Mouse (Mus musculus): ENCODE measurements around the gene Sfxn5. TPM values are rescaled to one million over a fixed set of nuclear protein-coding genes. Genes with fewer than 3 reads are reported as not detected.

Gene Sfxn5
- total RNA-seq, 4 experiments from 2014 or later = 16.2 to 27.2 (median 21.0) TPM

DNA sequence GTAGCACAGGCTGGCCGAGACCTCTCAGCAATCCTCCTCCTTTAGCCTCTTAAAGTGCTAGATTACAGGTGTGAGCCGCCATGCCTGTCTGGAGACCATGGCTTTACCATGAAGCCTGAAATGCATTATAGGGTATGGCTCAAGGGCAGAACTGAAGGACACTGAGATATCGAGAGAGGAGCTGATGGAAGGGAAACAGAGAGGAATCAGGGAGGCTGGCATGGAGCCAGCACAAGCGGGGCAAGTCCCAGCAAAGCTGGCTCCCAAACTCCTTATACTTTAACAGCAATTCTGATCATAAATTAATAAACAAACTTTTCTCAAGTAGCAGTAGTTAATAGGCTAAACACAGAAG lies 30.7 kb upstream of the Sfxn5 start:
- no peak for DNase-seq

DNA sequence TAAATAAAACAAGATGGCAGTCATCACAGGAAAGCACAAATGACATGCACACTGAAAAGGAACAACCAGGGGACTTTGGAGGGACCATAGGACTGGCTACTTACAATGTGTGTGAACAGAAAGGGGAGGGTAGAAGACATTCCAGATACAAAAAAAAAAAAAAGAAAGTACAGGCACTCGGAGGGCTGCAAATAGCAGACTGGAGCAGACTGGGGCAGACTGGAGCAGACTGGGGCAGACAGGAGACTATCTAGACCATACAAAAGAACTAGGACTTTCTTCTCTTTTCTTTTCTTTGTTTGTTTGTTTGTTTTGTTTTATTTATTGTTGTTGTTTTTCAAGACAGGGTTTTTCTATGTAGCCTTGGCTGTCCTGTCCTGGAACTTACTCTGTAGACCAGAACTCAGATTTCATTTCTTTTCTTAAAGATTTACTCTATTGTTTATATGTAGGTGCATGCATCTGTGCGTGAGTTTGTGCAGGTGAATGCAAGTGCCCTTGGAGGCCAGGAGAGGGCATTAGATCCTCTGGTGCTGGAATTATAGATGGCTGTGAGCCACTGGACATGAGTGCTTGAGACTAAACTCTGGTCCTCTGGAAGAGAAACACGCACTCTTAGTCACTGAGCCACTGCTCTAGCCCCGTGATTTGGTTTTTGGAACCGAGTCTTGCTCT lies 30.1 kb upstream of the Sfxn5 start:
- DNase-seq = no peak

DNA sequence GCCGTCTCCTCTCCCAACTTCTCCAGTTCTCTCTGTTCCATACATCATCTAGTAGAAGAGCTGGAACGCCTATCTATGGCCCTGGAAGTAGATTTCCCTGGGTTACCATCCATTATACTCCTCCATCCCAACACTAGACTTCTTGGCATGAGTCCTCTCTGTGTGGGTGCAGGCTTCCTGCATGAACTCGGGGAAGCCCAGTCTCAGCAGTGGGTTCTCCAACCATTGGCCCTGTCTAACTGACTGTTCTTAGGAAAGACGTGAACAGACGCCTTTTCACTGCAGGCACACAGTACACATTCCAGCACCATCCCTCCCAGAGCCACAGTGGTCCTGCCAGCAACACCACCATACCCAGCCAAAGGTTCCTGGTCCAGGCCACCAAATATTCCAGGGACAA lies 29.4 kb upstream of the Sfxn5 start:
- DNase-seq = no peak

DNA sequence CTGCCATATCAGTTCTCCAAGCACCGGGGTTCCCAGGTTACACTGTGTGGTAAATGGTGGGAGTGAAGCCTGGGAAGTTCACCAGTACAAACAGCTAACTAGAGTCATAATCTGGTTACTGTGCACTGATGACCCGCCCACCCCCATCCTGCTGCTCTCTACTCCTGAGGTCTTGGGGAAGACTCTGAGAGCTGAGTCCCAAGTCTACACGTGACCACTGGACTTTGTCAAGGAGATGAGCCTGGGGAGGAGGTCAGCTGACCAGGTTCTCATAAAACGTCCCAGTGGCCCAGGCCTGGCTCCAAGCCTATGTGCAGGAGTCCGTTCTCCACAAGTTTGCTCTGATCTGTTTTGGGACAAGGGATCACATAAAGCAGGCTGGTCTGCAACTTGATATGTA lies 27.1 kb upstream of the Sfxn5 start:
- no peak for DNase-seq

DNA sequence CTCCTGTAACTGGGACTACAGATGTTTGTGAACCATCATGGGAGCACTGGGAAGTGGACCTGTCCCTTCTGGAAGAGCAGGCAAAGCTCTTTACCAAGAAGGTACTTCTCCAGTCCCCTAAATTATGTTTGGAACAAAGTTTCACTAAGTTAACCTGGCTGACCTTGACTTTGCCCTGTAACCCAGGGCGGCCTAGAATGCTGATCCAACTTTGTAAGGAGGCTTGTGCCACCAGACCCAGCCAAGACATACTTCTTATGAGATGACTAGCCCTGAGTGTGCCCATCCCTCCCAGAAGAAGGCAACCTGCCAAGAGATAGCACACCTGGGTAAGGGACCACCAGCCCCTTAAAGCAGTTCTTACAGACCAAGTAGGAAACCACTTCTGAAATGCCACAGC lies 25.7 kb upstream of the Sfxn5 start:
- no peak for DNase-seq

DNA sequence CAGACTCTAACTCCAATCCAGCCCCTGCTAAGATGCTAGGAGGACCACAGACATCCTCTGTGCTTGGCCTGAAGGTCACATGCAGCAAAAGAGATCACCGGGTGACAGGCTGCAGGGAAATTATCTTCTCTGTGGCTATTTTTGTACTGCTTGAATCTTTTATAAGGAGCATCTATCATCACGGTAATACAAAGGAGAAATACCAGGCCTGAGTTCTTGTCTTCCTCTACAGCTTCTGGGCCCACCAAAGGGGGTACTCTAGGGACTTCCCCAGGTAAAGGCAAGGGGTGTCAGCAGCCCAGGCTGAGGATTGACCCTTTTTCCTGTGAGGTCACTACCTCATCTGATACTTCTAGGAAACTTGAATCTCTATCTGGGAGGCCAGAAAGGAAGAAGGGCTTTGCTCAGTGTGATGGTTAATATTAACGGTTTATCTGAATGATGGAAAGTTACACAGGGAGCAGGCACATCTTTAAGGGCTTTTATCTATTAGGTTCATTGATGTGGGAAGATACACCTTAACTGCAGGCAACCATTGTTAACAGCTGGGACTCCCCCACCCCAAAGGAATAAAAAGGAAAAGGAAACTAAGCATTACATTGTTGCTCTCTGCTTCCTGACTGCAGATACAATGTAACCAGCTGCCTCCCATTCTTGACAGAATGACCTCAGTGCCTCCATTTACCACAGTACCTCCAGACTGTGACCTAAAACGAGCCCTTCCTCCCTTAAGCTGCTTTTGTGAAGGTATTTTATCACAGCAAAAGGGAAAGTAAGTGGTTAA lies 23.7 kb upstream of the Sfxn5 start:
- DNase-seq = no peak

DNA sequence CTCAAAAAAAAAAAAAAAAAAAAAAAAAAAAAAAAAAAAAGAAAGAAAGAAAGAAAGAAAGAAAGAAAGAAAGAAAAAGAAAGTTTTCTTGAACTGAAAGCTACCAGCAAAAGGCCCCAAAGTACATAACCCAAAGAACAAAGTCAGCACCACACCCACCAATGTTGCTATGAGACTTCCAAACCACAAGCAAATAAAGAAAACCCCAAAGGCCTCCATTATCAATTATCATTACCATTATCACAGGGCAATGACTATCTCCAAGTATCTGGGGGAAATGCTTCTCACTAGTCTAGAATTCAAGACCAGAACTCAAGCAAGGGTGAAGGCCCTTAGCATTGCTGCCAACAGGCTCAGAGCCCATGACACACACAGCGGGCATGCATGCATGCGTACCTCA lies 22.5 kb upstream of the Sfxn5 start:
- DNase-seq = no peak

DNA sequence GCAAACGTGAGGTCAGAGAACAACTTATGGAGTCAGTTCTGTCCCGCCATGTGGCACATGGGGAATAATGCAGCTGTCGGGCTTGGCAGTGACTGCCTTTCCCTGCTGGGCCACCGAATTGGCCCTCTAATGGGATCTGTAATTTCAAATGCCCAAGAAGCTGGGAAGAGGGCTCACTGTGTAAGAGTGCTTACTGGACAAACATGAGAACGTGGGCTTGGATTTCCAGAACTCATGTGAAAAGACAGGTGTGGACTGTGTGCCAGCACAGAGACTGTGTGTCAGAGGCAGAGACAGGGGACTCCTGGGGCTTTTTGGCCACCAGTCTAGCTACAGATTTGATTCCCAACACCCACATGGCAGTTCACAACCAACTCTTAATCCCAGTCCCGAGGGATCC lies 21.5 kb upstream of the Sfxn5 start:
- no peak for DNase-seq

DNA sequence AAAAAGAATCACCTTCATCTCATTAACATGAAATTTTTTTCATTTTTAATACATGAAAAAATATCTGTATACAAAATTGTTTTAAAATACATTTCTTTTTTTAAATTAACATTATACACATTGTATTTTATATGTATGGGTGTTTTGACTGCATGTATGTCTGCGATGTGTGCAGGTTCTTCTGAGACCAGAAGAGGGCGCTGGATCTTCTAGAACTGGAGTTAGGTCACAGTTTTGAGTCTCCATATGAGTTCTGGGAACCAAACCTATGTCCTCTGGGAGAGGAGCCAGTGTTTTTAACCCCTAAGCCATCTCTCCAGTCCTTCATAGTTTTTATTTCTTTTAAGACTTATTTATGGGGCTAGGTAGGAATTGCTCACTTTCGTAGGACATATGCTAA lies 20.5 kb upstream of the Sfxn5 start:
- DNase-seq = no peak

DNA sequence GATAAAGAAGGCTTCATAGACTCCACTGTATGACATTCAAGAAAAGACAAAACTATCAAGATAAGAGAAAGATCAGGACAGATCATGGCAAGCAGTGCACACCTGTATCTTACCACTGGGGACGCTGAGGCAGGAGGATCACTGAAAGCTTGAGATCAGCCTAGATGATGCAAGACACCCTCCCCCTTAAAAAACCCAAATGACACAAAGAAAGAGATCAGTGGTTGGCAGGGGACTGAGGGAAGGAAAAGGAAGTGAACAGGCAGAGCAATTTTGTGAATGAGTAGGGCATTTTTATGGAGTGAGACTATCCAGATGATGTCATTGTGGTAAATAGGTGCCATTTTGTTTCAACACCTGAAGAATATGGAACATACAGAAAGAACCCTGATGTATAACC lies 16.9 kb upstream of the Sfxn5 start:
- DNase-seq = no peak

DNA sequence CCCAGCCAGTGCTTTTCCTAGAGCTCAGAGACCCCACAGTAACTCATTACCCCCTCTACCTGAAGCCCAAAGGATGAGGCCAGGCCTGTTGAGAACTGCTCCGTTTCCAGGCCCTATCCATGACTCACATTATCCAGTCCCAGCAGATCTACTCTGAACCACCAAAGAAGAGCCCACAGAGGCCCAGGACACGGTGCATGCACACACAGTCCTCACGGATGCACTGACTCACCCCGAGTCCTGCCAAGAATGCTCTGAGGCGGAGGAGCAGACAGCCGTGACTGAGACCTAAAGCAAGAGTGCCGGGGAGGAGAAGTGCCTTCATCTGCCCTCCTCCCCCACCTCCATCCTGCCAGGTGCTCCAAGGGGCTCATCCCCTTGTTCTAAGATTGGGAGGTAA lies 16.0 kb upstream of the Sfxn5 start:
- DNase-seq = peak; percentile 80

DNA sequence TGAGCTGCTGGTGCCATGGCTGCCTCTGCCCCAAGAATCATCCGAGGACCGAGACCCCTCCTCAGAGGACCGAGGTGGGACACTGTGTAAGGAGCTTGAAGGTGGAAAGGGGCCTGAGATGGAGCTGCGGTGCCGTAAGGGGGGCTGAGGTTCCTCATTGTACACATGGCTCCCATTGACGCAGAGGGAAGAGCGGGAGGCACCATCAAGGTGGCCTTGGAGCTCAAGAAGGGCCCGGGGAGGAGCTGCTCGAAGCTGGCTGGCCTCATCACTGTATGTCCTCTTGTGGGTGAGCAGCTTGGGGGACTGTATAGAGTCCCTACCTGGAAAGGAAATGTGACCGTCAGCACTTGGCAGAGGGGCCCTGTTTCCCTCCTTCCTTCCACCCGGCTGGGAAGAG lies 14.9 kb upstream of the Sfxn5 start:
- DNase-seq = no peak

DNA sequence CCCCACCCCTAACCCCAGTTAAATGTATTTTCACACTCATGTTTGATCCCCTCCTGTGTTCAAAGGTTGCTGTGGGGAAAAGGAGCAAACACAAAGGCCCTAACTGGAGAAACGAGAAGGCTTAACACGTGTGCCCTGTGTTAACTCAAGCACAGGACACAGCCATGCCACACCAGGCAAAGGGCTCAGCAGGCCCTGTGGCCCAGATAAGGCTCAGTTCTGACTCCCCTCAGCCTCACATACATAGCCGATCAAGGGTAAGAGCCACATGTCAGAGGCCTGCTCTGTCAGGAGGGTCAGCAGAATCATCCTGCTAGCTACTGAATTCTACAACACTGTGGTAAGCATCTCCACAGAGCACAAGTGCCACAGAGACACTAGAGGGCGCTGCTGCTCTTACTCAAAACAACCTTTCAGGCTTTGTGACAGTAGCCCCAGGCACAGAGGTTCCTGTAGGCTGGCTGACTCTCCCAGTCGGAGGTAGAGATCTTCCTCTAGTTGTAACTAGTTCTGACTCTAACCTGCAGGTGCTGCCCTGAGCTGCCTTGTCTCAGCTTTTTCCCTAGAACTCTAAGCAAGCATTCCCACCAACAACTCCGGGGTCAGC lies 12.9 kb upstream of the Sfxn5 start:
- peak; percentile 73 for DNase-seq

DNA sequence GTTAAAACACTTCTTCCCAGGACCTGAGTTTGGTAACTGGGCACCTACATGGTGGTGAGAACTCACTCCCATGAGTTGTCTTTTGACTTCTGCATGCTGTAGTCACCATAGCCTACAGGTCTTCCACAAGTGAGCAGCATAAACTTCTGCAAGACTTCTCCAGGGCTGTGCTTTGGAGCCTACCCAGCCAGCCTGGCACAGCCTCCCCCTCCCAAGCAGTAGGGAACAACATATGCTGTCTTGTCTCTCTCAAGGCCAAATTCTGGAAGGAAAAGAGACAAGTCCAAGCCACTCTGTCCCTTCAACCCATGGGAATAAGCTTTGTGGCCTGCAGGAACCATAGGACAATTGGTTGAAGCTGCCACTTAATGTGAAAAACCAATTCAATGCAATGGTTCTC lies 11.7 kb upstream of the Sfxn5 start:
- no peak for DNase-seq

DNA sequence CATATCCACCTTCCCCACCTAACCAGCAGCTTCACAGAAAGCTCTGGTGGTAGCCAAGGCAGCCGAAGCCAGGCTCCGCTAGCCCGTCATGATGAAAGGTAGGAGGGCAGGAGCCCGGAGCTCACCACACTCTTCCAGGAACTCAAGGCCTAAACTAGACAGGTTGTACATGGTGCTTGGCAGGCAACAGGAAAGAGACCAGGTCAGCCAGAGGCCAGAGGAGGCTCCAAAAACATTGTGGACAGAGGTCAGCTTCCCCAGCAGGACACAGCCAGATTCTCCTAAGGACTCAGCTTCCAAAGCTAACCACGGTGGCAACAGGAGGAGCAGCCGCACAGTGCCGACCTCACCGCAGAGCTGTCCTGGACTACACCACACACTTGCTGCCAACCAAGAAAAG lies 9.8 kb upstream of the Sfxn5 start:
- DNase-seq = no peak

DNA sequence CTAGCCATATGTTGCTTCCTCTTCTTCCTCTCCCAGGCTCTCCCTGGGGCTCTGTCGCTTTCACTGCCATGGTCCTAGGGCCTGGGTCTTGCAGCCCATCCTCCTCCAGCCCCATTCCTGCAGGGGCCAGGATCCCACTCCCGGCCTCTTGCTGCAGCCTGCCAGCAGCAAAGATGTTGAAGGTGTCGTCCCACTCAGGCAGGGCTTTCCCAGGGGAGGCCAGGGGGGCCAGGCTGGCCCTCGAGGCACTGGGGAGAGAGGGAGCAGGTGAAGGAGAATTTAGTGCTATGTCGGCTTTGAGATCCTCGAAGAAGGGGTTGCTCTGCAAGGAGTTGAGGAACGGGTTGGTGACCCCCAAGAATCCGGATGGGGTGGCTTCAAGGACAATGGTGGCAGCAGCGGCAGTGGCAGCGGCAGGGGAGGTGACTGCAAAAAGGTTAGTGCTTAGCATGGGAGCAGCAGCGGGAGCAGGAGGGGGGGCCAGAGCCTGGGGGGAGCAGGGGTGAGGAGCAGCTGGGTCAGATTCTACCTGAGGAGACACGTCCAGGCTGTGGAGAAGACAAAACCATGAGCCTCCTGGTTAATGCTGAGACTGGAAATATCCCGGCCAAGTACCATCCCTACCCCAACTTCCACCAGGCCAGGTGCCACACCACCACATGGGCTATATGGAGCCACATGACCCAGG lies 8.7 kb upstream of the Sfxn5 start:
- no peak for DNase-seq

DNA sequence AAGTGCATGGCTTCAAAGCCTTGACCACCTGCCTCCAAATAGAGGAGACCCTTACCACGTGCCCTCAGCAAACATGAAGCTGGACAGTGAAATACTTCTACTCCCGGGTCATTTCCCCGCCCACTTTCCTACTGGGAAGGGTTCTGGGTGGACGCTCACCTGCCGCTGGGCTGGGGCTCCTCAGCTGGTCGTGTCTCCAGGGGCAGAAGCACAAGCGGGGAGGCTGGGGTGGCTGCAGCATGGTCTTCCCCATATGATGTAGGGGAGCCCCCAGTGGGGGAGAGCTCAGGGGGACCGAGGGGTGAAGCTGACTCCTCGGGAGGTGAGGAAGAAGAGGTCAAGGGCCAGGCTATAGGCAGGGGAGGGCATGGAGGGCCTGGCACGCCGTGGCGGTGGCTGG lies 7.0 kb upstream of the Sfxn5 start:
- DNase-seq = no peak

DNA sequence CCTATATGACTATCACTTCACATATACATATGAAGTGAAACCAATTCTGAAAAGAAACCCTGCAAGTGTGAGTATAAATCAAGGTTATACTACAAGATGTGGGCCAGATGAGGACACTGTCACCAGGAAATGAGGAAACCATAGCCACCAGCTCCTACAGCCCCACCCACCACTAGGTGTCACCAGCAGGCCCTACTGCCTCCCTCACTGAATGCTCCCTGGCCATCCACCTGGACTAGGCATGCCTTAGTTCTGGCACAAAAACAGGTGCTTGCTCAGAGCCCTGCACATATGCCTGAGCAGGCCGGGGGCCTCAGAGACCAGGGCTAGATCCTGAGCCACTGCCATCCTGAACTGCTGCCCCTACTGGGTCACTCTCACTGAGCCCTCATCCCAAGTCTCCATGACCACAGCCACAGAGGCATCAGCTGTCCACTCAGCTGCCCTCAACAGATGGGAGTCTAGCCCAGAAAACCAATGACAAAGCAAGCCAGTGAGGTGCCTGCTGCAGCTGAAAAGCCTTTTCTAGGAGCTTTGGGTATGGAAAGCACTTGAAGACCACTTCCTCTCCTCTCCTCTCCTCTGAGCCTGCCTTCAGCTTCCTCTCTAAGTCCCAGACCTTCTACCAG lies 6.2 kb upstream of the Sfxn5 start:
- DNase-seq = no peak

DNA sequence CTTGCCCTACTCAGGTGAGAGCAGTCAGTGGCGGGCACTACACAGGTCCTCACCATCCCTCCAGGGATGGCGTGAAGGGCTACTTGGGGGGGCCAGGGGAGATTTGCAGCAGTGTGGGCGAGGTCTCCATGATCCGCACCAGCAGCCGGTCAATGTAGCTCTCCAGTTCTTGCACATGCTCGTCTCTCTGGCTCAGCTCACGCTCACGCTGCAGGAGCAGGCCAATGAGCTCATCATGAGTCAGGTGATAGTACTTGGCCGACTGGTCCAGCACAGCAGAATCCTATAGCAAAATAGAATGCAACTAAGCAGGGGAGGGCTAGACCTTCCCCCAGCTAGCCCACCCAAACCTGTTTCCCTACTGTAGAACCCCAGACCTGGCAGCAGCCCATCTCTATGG lies 3.7 kb upstream of the Sfxn5 start:
- no peak for DNase-seq

DNA sequence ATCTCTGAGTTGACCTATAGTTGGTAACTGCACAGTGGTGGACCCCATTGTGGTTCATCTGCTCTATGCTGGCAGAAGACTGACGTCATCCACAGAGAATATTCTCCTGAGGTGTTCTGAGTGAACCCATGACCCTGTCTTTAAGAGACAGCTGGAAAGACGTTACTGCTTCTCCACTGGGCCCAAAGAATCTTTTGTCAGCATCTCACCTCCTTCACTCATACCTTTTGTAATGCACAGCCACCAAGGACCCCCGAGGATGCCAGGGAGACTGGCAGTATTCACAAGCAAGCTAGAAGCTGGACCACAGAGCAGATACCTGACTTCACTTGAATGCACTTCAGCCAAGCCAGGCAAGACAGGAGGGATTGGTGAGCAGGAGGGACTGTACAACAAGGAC lies 2.1 kb upstream of the Sfxn5 start:
- DNase-seq = no peak

DNA sequence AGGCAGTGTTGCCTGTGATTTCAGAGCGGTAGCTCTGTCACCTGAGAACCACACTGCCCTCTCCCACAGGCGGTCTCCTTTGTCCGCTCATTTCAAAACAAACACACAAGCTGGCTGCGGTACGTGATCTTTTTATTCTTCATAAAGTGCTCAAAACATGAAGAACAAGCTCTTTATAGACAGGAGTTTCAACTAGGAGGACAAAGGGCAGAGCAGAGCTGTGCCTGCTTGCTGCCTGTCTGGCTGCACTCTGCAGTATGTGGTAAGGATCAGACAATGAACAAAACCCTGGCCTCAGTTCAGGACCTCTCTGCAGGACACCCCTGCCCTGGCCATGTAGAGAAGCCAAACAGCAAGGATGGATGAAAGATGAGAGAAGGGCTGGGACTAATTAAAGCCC lies 1.6 kb upstream of the Sfxn5 start:
- DNase-seq = no peak

DNA sequence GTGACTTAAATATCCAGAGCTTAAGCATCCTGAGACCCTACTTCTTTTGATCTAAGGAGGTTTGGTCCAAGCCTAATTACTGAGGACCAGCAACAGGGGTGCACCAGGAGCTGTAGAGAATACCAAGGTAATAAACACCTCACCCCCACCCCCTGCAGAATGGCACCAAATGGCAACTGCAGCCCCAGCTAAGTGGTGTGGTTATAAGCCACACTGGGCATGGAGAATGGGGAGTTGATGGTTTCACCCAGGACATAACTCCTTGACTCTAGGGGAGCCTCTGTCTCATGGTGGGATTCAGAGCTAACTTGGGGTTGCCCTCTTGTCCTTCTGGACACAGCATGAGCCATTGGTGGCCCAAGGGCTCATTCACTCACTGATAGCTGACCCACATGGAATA lies 1.0 kb upstream of the Sfxn5 start:
- DNase-seq = no peak

DNA sequence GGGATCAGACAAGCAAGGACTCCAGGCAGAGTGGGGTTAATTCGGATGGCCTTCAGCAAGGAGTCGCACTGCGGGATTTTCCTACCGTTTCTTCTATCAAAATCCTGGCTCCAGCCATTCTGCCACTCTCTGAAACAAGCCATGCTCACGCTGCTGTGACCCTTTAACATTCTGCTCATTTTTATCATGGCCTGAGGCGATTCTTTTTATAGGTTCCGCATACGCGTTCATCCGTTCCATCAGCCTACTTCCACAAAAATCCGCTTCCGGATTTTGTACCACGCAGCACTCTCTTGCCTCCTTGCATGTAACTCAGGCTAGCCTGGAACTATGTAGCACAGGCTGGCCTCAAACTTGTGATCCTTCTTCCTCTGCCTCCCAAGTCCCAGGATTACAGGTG lies 510 bp upstream of the Sfxn5 start:
- no peak for DNase-seq

All from adrenal gland, adult 8-10 months (tissue).